Mouse (Mus musculus) cerebellum, adult (tissue): ENCODE measurements around the gene Cracr2b.
A peak's percentile ranks its signal among the peaks of the same experiment; 100 is the strongest.

Experiments
- ATAC-seq: cut with Nextera tagmentation; 2 replicates; pipeline ENCODE4 v1.9.2; 2017; ENCODE audit warnings: mild to moderate bottlenecking, moderate library complexity, mixed read lengths; ENCODE audit not compliant: insufficient number of reproducible peaks, low FRiP score, low TSS enrichment

The Cracr2b gene

GRCm38 (mm10) chr7:141466607-141467148, 5.8 kb downstream of the Cracr2b start:
- no peak for ATAC-seq

- ATAC-seq, result 0 out of 2 replicates have a peak, but pooled peaks have one; percentile 10
These were observed 6.5 kb downstream of the Cracr2b start, which contains the start of gene Cd151 for GRCm38 (mm10) chr7:141467230-141468030. Gene Cd151, plus strand, starts transcription at chr7:141467392.

GRCm38 (mm10) chr7:141468164-141468521, 7.2 kb downstream of the Cracr2b start:
- no peak for ATAC-seq

GRCm38 (mm10) chr7:141468522-141469211, 7.8 kb downstream of the Cracr2b start:
- ATAC-seq, result peak; percentile 31; the same call in 1 of the 2 replicates

GRCm38 (mm10) chr7:141469352-141469751, 8.5 kb downstream of the Cracr2b start:
- no peak for ATAC-seq

GRCm38 (mm10) chr7:141469901-141470636, 9.2 kb downstream of the Cracr2b start:
- ATAC-seq, result no peak

GRCm38 (mm10) chr7:141470637-141470944, 9.7 kb downstream of the Cracr2b start:
- ATAC-seq, result no peak

- ATAC-seq, result no peak
These were observed 10.3 kb downstream of the Cracr2b start for GRCm38 (mm10) chr7:141471236-141471635.

- ATAC-seq, result no peak
These were observed 11.3 kb downstream of the Cracr2b start for GRCm38 (mm10) chr7:141472226-141472625.

GRCm38 (mm10) chr7:141472763-141473162, 11.9 kb downstream of the Cracr2b start:
- no peak for ATAC-seq

- no peak for ATAC-seq
These were observed 13.3 kb downstream of the Cracr2b start for GRCm38 (mm10) chr7:141474160-141474559.

GRCm38 (mm10) chr7:141475011-141475804, 14.3 kb downstream of the Cracr2b start, which contains the start of the genes Polr2l and Tspan4:
Gene Polr2l, minus strand, starts transcription at chr7:141475132.
Gene Tspan4, plus strand, starts transcription at chr7:141475240.
- peak; percentile 41; the same call in 1 of the 2 replicates for ATAC-seq

- ATAC-seq, result no peak
These were observed 14.9 kb downstream of the Cracr2b start for GRCm38 (mm10) chr7:141475805-141476158.

- no peak for ATAC-seq
These were observed 15.5 kb downstream of the Cracr2b start for GRCm38 (mm10) chr7:141476226-141476980.

GRCm38 (mm10) chr7:141476981-141477370, 16.1 kb downstream of the Cracr2b start:
- ATAC-seq, result no peak

- no peak for ATAC-seq
These were observed 16.8 kb downstream of the Cracr2b start for GRCm38 (mm10) chr7:141477578-141478269.

GRCm38 (mm10) chr7:141478270-141478748, 17.4 kb downstream of the Cracr2b start:
- ATAC-seq, result no peak

- ATAC-seq, result peak; percentile 32
These were observed 20.1 kb downstream of the Cracr2b start for GRCm38 (mm10) chr7:141480842-141481497.
